Mouse (Mus musculus) layer of hippocampus, adult 9-10 months (tissue): ENCODE measurements at regions not wholly inside any gene's neighbourhood (a gene's known extent, or its start where the extent isn't known, plus 50 kb on each side); places are given as distances from the start of the nearest gene placed in this dataset.

Experiments used
- DNase-seq: peaks from one replicate; pipeline ENCODE4 v3.0.0; 2022; ENCODE audit warnings: low spot score

DNA sequence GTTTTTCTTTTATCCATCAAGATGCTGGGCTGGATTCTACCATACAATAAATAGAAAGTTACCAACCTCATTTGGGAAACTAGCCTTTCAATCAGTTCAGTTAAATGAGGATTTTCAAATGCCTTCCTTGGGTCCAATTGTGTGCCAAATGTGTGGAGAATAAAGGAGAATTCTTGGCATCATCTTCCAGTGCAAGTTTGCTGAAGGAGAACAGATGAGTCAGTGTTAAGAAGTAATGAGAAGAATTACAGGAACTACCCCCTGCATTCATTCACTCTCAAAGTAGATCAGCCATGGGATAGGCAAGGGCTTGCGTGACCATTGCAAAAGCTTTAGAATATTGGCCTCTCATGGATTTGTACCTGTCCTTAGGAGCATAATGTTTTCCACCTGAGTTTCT, 193.4 kb upstream of the Man1a start:
- no peak for DNase-seq

DNA sequence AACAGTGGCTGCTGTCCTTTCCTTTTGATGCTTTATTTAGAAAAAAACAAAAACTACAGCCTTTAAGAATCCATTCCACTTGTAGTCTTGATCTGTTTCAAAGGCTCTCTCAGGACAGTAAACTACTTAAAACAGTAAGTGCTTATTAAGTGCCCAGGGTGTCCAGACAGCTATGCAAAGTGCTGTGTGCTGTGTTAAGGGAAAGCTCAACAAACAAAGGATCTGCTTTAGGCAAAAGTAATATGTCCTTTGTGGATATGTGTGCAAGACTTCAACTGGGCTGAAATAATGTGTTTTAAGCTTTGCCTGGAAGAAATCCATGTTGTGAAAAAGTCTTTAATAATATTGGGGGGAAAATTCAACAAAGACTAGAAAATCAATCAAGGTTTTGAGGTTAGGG, 192.9 kb upstream of the Man1a start:
- no peak for DNase-seq

DNA sequence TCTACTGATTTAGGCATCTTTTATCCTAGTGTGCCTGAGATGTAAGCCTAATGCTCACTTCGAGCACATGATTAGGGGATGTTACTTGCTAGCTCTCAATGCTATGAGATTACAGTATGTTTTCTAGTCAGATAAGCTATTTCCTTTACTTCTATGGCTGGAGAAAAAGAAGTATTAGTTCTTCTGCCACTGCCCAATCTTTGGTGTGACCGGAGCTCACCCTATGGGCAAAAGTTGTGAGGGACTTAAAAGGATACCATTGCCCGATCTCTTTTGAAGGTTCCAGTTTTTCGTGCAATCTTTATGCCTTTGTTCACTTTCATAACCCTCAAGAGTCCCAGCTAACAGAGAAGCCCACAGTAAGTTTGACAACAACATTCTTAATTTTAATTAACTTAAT, 190.2 kb upstream of the Man1a start:
- no peak for DNase-seq

DNA sequence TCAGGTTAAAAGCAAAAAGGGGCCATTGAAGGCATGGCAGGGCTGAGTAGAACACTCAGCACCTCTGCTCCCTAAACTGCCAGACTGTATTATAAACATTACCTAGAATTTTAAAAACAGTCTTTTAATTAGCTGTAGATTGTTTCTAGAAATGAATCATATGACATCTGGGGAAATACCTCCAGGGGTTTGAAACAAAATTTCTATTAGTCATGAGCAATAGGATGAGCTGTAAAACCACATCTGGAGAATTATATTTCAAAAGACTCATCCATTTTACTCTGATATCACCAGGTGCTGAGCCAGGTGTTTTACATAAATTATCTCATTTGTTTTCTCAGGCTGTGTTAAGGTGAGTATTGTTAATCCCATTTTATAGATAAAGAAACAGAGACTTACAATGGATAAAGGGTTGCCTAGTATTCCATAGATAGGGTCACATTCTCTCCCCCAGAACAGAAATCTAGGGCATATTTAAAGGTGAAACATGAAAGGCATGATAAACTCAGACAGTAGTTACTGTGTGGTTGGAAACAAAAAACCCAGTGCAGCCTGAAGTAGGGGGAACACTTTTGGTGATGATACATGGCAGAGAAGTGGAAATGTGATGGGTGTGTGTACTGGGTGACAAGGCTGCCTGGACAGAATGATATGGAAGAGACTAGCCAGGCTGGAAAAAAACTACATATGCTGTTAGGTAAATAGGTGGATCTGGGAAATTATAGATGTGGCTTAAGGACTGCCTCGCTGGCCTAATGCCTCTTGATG, 178.6 kb upstream of the Man1a start:
- no peak for DNase-seq

DNA sequence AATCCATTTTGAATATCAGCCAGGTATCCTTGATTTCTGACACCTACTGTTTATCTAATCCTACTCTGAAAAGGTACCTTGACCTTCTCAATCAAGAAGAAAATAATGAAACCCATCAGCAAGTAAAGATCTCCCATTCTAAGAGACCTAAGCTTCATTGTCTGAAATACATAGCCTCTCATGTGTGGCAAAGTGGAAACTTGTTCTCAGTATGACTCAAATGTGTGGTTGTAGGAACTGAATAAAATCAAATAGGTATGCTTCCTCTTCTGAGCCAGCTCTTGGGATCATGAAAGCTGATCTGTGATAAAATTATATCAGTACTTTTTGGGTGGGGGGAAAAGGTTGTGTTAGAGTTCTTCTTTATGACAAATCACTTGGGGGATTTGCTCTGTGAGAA, 168.6 kb upstream of the Man1a start:
- no peak for DNase-seq

DNA sequence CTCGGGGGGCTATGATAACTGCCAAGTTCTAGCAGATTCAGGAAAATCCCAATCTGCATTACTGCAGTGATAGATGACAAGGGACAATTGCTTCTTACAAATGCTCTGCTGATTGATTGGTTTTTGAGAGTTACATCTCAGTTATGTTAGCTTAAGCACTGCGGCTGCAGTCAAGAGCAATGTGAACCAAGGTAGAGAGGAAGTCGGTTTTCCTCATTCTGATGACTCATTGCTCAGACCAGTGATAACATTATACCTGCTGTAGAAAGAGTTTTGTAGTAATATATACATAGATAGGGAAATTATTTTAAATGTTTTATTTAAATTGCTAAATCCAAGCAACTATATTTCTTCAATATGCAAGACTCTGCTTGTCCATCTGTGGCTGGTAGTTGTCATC, 126.0 kb upstream of the Man1a start:
- DNase-seq, result no peak

DNA sequence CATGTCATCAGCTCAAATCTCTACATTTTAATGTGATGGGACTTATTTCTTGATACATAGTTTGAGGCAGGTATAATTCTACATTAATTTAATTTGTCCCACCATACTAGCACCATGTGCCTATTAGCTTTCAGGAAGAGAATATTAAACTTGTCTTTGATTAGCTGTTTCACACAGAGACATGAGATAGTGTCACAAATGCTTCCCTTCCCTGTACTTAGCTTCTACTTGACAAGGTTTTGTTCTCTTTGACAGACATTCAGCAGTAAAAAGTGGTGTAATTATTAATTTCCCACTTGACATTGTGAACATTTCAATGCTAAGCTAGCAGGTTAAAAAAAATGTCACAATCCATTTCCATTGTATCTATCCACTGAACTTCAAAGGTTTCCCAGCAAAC, 125.3 kb upstream of the Man1a start:
- no peak for DNase-seq

DNA sequence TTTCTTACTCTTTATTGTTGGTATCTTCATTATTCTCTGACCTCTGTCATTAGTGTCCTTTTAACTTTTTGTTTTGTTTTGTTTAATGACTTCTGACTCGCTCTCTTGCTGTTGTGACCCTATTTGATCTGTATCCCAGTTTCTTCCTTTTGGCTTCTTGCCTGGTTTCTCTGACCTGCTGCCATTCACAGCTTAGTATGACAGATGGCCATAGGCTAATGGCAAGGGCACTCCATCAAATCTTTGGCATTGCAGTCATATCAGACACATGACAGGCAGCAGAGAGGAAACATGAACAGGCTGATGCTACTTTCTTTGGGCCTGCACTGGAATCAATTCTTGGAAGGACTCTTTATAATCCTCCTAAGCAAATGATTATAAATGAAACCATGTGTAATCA, 106.3 kb upstream of the Man1a start:
- no peak for DNase-seq

DNA sequence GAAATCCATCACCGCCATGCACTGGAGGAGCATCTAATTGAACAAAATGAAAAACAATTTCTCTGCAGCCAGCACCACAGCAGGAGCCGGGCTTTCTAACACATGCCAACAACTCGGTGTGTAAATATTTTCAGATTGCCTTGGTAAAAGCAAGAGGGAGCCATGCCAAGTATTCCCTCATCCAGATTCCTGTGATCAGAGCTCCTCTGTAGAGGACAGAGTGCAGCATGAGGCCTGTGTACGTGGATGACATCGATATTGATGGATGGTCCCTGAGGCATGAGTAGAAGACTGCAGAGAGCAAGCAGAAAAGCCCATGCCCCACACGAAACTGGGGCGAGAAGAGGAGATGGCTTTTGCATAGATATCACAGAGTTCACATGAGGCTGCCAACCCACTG, 92.9 kb upstream of the Man1a start:
- peak; percentile 10 for DNase-seq

DNA sequence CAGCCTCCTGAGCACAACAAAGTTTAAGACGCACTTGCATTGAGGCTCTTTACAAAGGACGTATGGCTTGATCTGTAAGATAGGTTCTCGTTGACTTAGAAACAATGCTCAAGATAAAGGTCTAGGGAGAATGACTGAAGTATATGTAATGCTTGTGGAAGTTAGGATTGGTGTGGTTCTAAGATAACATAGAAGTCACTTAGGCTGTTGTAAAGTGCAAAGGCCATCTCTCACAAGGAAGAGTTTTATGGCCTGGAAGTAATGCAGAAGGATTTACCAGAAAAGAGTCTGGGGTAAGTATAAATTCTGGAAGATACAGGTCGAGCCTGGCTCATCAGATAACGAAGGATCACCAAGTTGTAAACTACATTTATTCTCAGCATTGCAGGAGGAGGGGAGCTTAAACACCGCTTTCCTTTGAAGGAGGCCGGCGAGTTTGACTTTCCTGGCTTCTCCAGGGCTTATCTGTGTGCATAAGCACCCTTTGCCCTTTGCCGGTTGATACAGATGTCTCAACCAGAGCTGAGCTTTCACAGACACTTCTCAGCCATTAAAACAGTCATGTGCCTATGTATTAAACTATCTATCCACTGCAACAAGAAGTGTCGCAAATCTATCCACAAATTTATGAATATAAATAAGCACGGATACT, 84.8 kb upstream of the Man1a start:
- DNase-seq, result no peak

DNA sequence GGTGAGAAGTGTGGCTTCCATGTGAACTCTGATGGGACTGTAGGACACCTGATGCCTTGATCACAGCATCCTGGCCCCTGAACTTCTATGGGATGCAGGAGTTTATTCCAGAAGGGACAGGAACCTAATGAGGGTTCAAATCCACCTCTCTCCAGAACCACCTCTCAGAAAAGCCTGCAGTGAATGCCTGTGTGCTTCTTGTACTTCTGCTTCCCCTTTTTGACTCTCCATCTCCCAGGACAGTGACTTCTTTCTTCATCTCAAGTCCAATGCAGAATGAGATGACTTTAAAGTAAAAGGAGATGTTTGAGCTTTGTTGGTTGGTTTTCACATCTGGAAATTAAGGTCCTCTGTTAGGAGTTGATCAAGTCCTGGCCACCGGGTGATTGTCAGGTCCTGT, 77.5 kb upstream of the Man1a start:
- DNase-seq, result no peak

DNA sequence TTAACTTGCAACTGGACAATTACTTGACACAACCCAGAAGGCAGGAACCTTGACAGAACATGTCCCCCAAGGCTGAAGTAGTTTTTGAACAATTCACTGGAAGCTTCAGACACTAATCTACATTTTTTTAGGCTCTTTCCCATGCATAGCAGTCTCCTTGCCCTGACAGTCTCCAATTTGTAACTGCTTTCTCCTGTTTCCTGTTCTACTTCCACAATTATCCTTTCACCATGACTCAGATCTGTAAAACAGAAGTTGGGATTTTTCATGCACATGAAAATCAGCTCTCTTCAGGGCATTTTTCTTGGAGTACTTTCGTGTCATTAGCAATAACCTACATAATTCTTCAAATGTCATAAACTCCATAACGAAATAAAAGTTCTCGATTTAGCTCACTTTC, 56.2 kb upstream of the Man1a start:
- no peak for DNase-seq
